Mouse (Mus musculus): ENCODE results near the gene Tnrc6a.

Gene Tnrc6a

GRCm38 (mm10) chr7:123189762-123190161 lies 66.1 kb downstream of the Tnrc6a start:
- no peak for DNase-seq (ENCODE audit: low spot score in 2 of 2)

- no peak for DNase-seq (ENCODE audit: low spot score in 2 of 2)
Measured at GRCm38 (mm10) chr7:123191731-123192130, 68.0 kb downstream of the Tnrc6a start.

- DNase-seq (ENCODE audit: low spot score in 2 of 2) = no peak
Measured at GRCm38 (mm10) chr7:123193201-123193600, 69.5 kb downstream of the Tnrc6a start.

GRCm38 (mm10) chr7:123194696-123195095 lies 71.0 kb downstream of the Tnrc6a start:
- no peak for DNase-seq (ENCODE audit: low spot score in 2 of 2)

GRCm38 (mm10) chr7:123196432-123196831 lies 72.7 kb downstream of the Tnrc6a start:
- no peak for DNase-seq (ENCODE audit: low spot score in 2 of 2)

GRCm38 (mm10) chr7:123198695-123199094 lies 75.0 kb downstream of the Tnrc6a start:
- no peak for DNase-seq (ENCODE audit: low spot score in 2 of 2)

- DNase-seq (ENCODE audit: low spot score in 2 of 2) = no peak
Measured at GRCm38 (mm10) chr7:123199151-123199550, 75.5 kb downstream of the Tnrc6a start.

GRCm38 (mm10) chr7:123199656-123200206 lies 76.0 kb downstream of the Tnrc6a start:
- no peak for DNase-seq (ENCODE audit: low spot score in 2 of 2)

- DNase-seq (ENCODE audit: low spot score in 2 of 2) = no peak
Measured at GRCm38 (mm10) chr7:123200722-123201121, 77.0 kb downstream of the Tnrc6a start.

- peak; percentile 47 to 64 for DNase-seq (ENCODE audit: low spot score in 2 of 2)
Measured at GRCm38 (mm10) chr7:123205261-123205660, 81.6 kb downstream of the Tnrc6a start.

GRCm38 (mm10) chr7:123207561-123207960 lies 83.9 kb downstream of the Tnrc6a start:
- no peak for DNase-seq (ENCODE audit: low spot score in 2 of 2)

- DNase-seq (ENCODE audit: low spot score in 2 of 2) = no peak
Measured at GRCm38 (mm10) chr7:123209864-123210263, 86.2 kb downstream of the Tnrc6a start.

- DNase-seq (ENCODE audit: low spot score in 2 of 2) = no peak
Measured at GRCm38 (mm10) chr7:123211461-123211860, 87.8 kb downstream of the Tnrc6a start.

- DNase-seq (ENCODE audit: low spot score in 2 of 2) = no peak
Measured at GRCm38 (mm10) chr7:123212316-123212715, 88.6 kb downstream of the Tnrc6a start.

GRCm38 (mm10) chr7:123214365-123215075 lies 90.8 kb downstream of the Tnrc6a start, which contains the start of gene Slc5a11:
TSS of gene Slc5a11 (plus strand) at chr7:123214780.
- no peak for DNase-seq (ENCODE audit: low spot score in 2 of 2)

GRCm38 (mm10) chr7:123215138-123215537 lies 91.5 kb downstream of the Tnrc6a start:
- no peak for DNase-seq (ENCODE audit: low spot score in 2 of 2)

GRCm38 (mm10) chr7:123217448-123218354 lies 94.0 kb downstream of the Tnrc6a start:
- DNase-seq (ENCODE audit: low spot score in 2 of 2) = no peak

GRCm38 (mm10) chr7:123218620-123219019 lies 94.9 kb downstream of the Tnrc6a start:
- DNase-seq (ENCODE audit: low spot score in 2 of 2) = peak in 1 of 2 experiments; percentile 8

GRCm38 (mm10) chr7:123219781-123220632 lies 96.3 kb downstream of the Tnrc6a start:
- DNase-seq (ENCODE audit: low spot score in 2 of 2) = no peak

- DNase-seq (ENCODE audit: low spot score in 2 of 2) = no peak
Measured at GRCm38 (mm10) chr7:123220633-123220942, 96.9 kb downstream of the Tnrc6a start.

GRCm38 (mm10) chr7:123224076-123224475 lies 100.4 kb downstream of the Tnrc6a start:
- DNase-seq (ENCODE audit: low spot score in 2 of 2) = no peak

GRCm38 (mm10) chr7:123225159-123225558 lies 101.5 kb downstream of the Tnrc6a start:
- DNase-seq (ENCODE audit: low spot score in 2 of 2) = no peak
